Mouse (Mus musculus): ENCODE data around the gene Slc36a2.

Gene Slc36a2

GRCm38 (mm10) chr11:55184733-55185291, at the start of gene Slc36a2:
TSS of gene Slc36a2 (minus strand) at chr11:55185077.
- peak; percentile 18 for DNase-seq (ENCODE audit: low read depth)

GRCm38 (mm10) chr11:55234288-55234687, 49.4 kb upstream of the Slc36a2 start:
- no peak for DNase-seq (ENCODE audit: low read depth)

- peak; percentile 76 for DNase-seq (ENCODE audit: low read depth)
Measured at GRCm38 (mm10) chr11:55231034-55231433, 46.2 kb upstream of the Slc36a2 start.

- DNase-seq (ENCODE audit: low read depth), result no peak
Measured at GRCm38 (mm10) chr11:55221306-55221705, 36.4 kb upstream of the Slc36a2 start.

GRCm38 (mm10) chr11:55218473-55218872, 33.6 kb upstream of the Slc36a2 start:
- DNase-seq (ENCODE audit: low read depth), result no peak

- DNase-seq (ENCODE audit: low read depth), result no peak
Measured at GRCm38 (mm10) chr11:55217880-55218279, 33.0 kb upstream of the Slc36a2 start.

- DNase-seq (ENCODE audit: low read depth), result no peak
Measured at GRCm38 (mm10) chr11:55217418-55217817, 32.5 kb upstream of the Slc36a2 start.

GRCm38 (mm10) chr11:55216830-55217229, 32.0 kb upstream of the Slc36a2 start:
- DNase-seq (ENCODE audit: low read depth), result no peak

GRCm38 (mm10) chr11:55216061-55216460, 31.2 kb upstream of the Slc36a2 start:
- DNase-seq (ENCODE audit: low read depth), result no peak

GRCm38 (mm10) chr11:55214978-55215377, 30.1 kb upstream of the Slc36a2 start:
- DNase-seq (ENCODE audit: low read depth), result peak; percentile 23

- no peak for DNase-seq (ENCODE audit: low read depth)
Measured at GRCm38 (mm10) chr11:55214161-55214560, 29.3 kb upstream of the Slc36a2 start.

GRCm38 (mm10) chr11:55213518-55213917, 28.6 kb upstream of the Slc36a2 start:
- DNase-seq (ENCODE audit: low read depth), result no peak

- peak; percentile 44 for DNase-seq (ENCODE audit: low read depth)
Measured at GRCm38 (mm10) chr11:55209626-55210353, 24.9 kb upstream of the Slc36a2 start.

- no peak for DNase-seq (ENCODE audit: low read depth)
Measured at GRCm38 (mm10) chr11:55209032-55209431, 24.2 kb upstream of the Slc36a2 start.

- DNase-seq (ENCODE audit: low read depth), result peak; percentile 57
Measured at GRCm38 (mm10) chr11:55208001-55208690, 23.3 kb upstream of the Slc36a2 start.

- peak; percentile 37 for DNase-seq (ENCODE audit: low read depth)
Measured at GRCm38 (mm10) chr11:55204602-55205001, 19.7 kb upstream of the Slc36a2 start.

GRCm38 (mm10) chr11:55204159-55204596, 19.3 kb upstream of the Slc36a2 start, which contains the start of gene Slc36a1:
TSS of gene Slc36a1 (plus strand) at chr11:55204350.
- DNase-seq (ENCODE audit: low read depth), result peak; percentile 95

- peak; percentile 99 for DNase-seq (ENCODE audit: low read depth)
Measured at GRCm38 (mm10) chr11:55197740-55198510, 13.0 kb upstream of the Slc36a2 start.

- DNase-seq (ENCODE audit: low read depth), result peak; percentile 87
Measured at GRCm38 (mm10) chr11:55197086-55197485, 12.2 kb upstream of the Slc36a2 start.

GRCm38 (mm10) chr11:55190216-55190615, 5.3 kb upstream of the Slc36a2 start:
- no peak for DNase-seq (ENCODE audit: low read depth)

GRCm38 (mm10) chr11:55187777-55188176, 2.9 kb upstream of the Slc36a2 start:
- no peak for DNase-seq (ENCODE audit: low read depth)

- peak; percentile 42 for DNase-seq (ENCODE audit: low read depth)
Measured at GRCm38 (mm10) chr11:55187292-55187691, 2.4 kb upstream of the Slc36a2 start.
